Mouse (Mus musculus) liver, embryonic 11.5 days (tissue): Measurements from ENCODE around the gene Arhgap8. TPM values are rescaled to one million over a fixed set of nuclear protein-coding genes. Genes with fewer than 3 reads are reported as not detected.

ENCODE experiments used
- ATAC-seq: fragments of 200-750 bp; cut with Nextera tagmentation; replicated peaks from 2 replicates; pipeline ENCODE4 v1.8.0; 2017; ENCODE audit warnings: moderate number of reproducible peaks, mild to moderate bottlenecking, moderate TSS enrichment, moderate library complexity; ENCODE audit not compliant: low FRiP score
- DNase-seq: peaks from one replicate; pipeline ENCODE4 v3.0.0-alpha.2; 2017; ENCODE audit warnings: low spot score
- H3K27ac ChIP-seq: fragments of 300-500 bp; sonication (generic); 2 replicates; pipeline ENCODE4 v1.5.1; 2014; ENCODE audit warnings: mild to moderate bottlenecking, low read depth, low read length, control low read depth
- H3K27me3 ChIP-seq: fragments of 300-500 bp; sonication (generic); replicated peaks from 2 replicates; pipeline ENCODE4 v1.6.1; 2014; ENCODE audit warnings: low read length, mixed read lengths; ENCODE audit not compliant: control insufficient read depth, insufficient read depth
- H3K36me3 ChIP-seq: fragments of 300-500 bp; sonication (generic); 2 replicates; pipeline ENCODE4 v1.6.1; 2014; ENCODE audit warnings: mild to moderate bottlenecking, low read length, moderate library complexity, mixed read lengths; ENCODE audit not compliant: control insufficient read depth, insufficient read depth
- H3K4me1 ChIP-seq: fragments of 300-500 bp; sonication (generic); replicated peaks from 2 replicates; pipeline ENCODE4 v1.6.1; 2014; ENCODE audit warnings: low read length, mixed read lengths; ENCODE audit not compliant: control insufficient read depth, insufficient read depth
- H3K4me2 ChIP-seq: fragments of 300-500 bp; sonication (generic); 2 replicates; pipeline ENCODE4 v1.6.1; 2014; ENCODE audit warnings: mild to moderate bottlenecking, control low read depth, moderate library complexity
- H3K4me3 ChIP-seq: fragments of 300-500 bp; sonication (generic); 2 replicates; pipeline ENCODE4 v1.5.1; 2014; ENCODE audit warnings: low read depth, low read length, control low read depth
- H3K9ac ChIP-seq: fragments of 300-500 bp; sonication (generic); 2 replicates; pipeline ENCODE4 v1.6.1; 2014; ENCODE audit warnings: low read depth, low read length, control low read depth
- H3K9me3 ChIP-seq: fragments of 300-500 bp; sonication (generic); 2 replicates; pipeline ENCODE4 v1.6.1; 2016; ENCODE audit warnings: low read length, inconsistent platforms, mixed read lengths; ENCODE audit not compliant: control insufficient read depth
- WGBS: fragments of 180-500 bp; shearing (Covaris S2); extraction: QIAGEN DNeasy Blood & Tissue Kit; methylation state at CpG from one replicate; pipeline ENCODE4 v1.1.7; 2014; 5-methylcytosine and 5-hydroxymethylcytosine counted together
- polyA plus RNA-seq: library from polyadenylated mRNA; unstranded; fragments of >200 nt; fragmentation: Nextera tagmentation; extraction: Ambion mirVana; gene quantifications from 2 replicates; pipeline ENCODE4 v1.2.1, GENCODE M21; 2014

Arhgap8 gene
- polyA plus RNA-seq, 1 experiment from 2014 or later = 0.93 TPM

GRCm38 (mm10) chr15:84732425-84732749 is 12.5 kb downstream of the Arhgap8 start:
- no peaks in the 10 kb centered on the region; the same call in 1 of the 2 replicates for H3K27me3 ChIP-seq
- H3K4me1 ChIP-seq = 0 out of 2 replicates have a peak, but pooled peaks cover 2% of the 10 kb centered on the region
- no peaks in the 10 kb centered on the region for H3K36me3 ChIP-seq
- no peak overlapping the region for H3K27ac ChIP-seq
- WGBS = 60% methylated on average over 4 of the region's 4 CpGs
- H3K9me3 ChIP-seq = no peaks in the 10 kb centered on the region
- no peak overlapping the region for H3K4me2 ChIP-seq
- H3K4me3 ChIP-seq = no peak overlapping the region
- H3K9ac ChIP-seq = no peak overlapping the region
- DNase-seq = no peak
- no peak for ATAC-seq

- no peak overlapping the region for H3K4me2 ChIP-seq
- H3K4me1 ChIP-seq = 0 out of 2 replicates have a peak, but pooled peaks cover 3% of the 10 kb centered on the region
- H3K9me3 ChIP-seq = no peaks in the 10 kb centered on the region
- 77% methylated on average over 11 of the region's 11 CpGs for WGBS
- DNase-seq (no peak), ATAC-seq (no peak)
- H3K27ac ChIP-seq = no peak overlapping the region
- H3K4me3 ChIP-seq = no peak overlapping the region
- no peaks in the 10 kb centered on the region; the same call in 1 of the 2 replicates for H3K27me3 ChIP-seq
- no peaks in the 10 kb centered on the region for H3K36me3 ChIP-seq
- no peak overlapping the region for H3K9ac ChIP-seq
Observed at GRCm38 (mm10) chr15:84736346-84736993, 16.6 kb downstream of the Arhgap8 start.

GRCm38 (mm10) chr15:84736994-84737346 is 17.1 kb downstream of the Arhgap8 start:
- Histone ChIP-seq H3K9me3 (no peaks in the 10 kb centered on the region), H3K27ac (no peak overlapping the region), H3K36me3 (no peaks in the 10 kb centered on the region), H3K4me1 (0 out of 2 replicates have a peak, but pooled peaks cover 3% of the 10 kb centered on the region), H3K9ac (no peak overlapping the region), H3K27me3 (no peaks in the 10 kb centered on the region), H3K4me3 (no peak overlapping the region), H3K4me2 (no peak overlapping the region)
- DNase-seq (no peak), ATAC-seq (no peak)
- 36% methylated on average over 2 of the region's 4 CpGs for WGBS

- Histone ChIP-seq H3K27me3 (no peaks in the 10 kb centered on the region), H3K9me3 (no peaks in the 10 kb centered on the region), H3K27ac (no peak overlapping the region), H3K4me2 (no peak overlapping the region), H3K4me3 (no peak overlapping the region), H3K36me3 (no peaks in the 10 kb centered on the region), H3K4me1 (0 out of 2 replicates have a peak, but pooled peaks cover 3% of the 10 kb centered on the region), H3K9ac (no peak overlapping the region)
- ATAC-seq (no peak), DNase-seq (no peak)
- WGBS = 84% methylated on average over 7 of the region's 7 CpGs
Observed at GRCm38 (mm10) chr15:84738246-84738645, 18.4 kb downstream of the Arhgap8 start.

GRCm38 (mm10) chr15:84741573-84741972 is 21.7 kb downstream of the Arhgap8 start:
- 65% methylated on average over 3 of the region's 3 CpGs for WGBS
- H3K27ac ChIP-seq = no peak overlapping the region
- no peak for ATAC-seq
- H3K9ac ChIP-seq = no peak overlapping the region
- no peak for DNase-seq
- no peak overlapping the region for H3K4me2 ChIP-seq
- H3K4me3 ChIP-seq = no peak overlapping the region
- H3K27me3 ChIP-seq = no peaks in the 10 kb centered on the region
- 0 out of 2 replicates have a peak, but pooled peaks cover 5% of the 10 kb centered on the region for H3K4me1 ChIP-seq
- H3K9me3 ChIP-seq = no peaks in the 10 kb centered on the region
- no peaks in the 10 kb centered on the region for H3K36me3 ChIP-seq

GRCm38 (mm10) chr15:84743347-84743746 is 23.5 kb downstream of the Arhgap8 start:
- Histone ChIP-seq H3K9ac (no peak overlapping the region), H3K27ac (no peak overlapping the region; the same call in 1 of the 2 replicates), H3K4me3 (no peak overlapping the region), H3K4me1 (0 out of 2 replicates have a peak, but pooled peaks cover 2% of the 10 kb centered on the region), H3K27me3 (no peaks in the 10 kb centered on the region), H3K36me3 (no peaks in the 10 kb centered on the region), H3K9me3 (no peaks in the 10 kb centered on the region), H3K4me2 (no peak overlapping the region)
- 16% methylated on average over 3 of the region's 3 CpGs for WGBS
- ATAC-seq (no peak), DNase-seq (no peak)

GRCm38 (mm10) chr15:84744308-84744707 is 24.5 kb downstream of the Arhgap8 start:
- Histone ChIP-seq H3K9me3 (no peaks in the 10 kb centered on the region), H3K4me3 (no peak overlapping the region), H3K4me1 (0 out of 2 replicates have a peak, but pooled peaks cover 2% of the 10 kb centered on the region), H3K27ac (peak overlapping the region; percentile 45; the same call in 1 of the 2 replicates), H3K27me3 (no peaks in the 10 kb centered on the region), H3K36me3 (no peaks in the 10 kb centered on the region), H3K4me2 (no peak overlapping the region), H3K9ac (no peak overlapping the region)
- 13% methylated on average over 2 of the region's 2 CpGs for WGBS
- no peak for DNase-seq
- no peak; the same call in 1 of the 2 replicates for ATAC-seq

GRCm38 (mm10) chr15:84745831-84746230 is 26.0 kb downstream of the Arhgap8 start:
- no peak for ATAC-seq
- Histone ChIP-seq H3K4me3 (no peak overlapping the region), H3K27ac (no peak overlapping the region), H3K9me3 (no peaks in the 10 kb centered on the region), H3K36me3 (no peaks in the 10 kb centered on the region), H3K4me1 (0 out of 2 replicates have a peak, but pooled peaks cover 2% of the 10 kb centered on the region), H3K27me3 (no peaks in the 10 kb centered on the region), H3K9ac (no peak overlapping the region), H3K4me2 (no peak overlapping the region)
- no peak for DNase-seq
- WGBS = 79% methylated on average over 4 of the region's 4 CpGs

- H3K4me3 ChIP-seq = no peak overlapping the region
- DNase-seq = peak; percentile 70
- H3K27me3 ChIP-seq = peaks cover 22% of the 10 kb centered on the region
- H3K9me3 ChIP-seq = no peaks in the 10 kb centered on the region
- H3K9ac ChIP-seq = no peak overlapping the region
- no peaks in the 10 kb centered on the region for H3K4me1 ChIP-seq
- H3K36me3 ChIP-seq = no peaks in the 10 kb centered on the region
- H3K27ac ChIP-seq = no peak overlapping the region
- 8% methylated on average over 3 of the region's 3 CpGs for WGBS
- no peak overlapping the region for H3K4me2 ChIP-seq
- no peak for ATAC-seq
Observed at GRCm38 (mm10) chr15:84754987-84755386, 35.1 kb downstream of the Arhgap8 start.
